ENCODE assay signal across 8 mouse cellular contexts in the genomic region with DNA sequence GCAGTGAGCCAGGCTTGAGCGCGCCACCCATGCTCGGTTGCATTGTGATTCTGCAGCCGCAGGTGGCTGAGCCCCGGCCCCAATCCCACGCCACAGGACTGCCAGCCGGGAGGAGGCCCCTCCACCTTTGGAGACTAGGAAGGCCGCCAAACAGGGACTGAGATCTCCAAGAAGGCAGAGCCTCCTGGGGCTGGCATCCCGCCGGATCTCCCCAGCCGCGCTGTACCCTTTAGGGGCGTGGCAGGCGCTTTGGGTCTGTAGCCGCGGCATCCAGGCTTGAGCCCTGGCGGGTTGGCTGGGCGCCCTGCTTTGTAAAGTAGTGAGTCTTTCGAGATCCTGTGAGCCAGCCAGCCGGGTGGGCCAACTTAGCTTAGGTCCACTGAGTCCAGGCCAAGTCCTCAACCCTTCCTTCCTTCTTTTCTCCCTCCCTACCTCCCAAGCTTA. TPM values are rescaled to one million over a fixed set of nuclear protein-coding genes. Genes with fewer than 3 reads are reported as not detected.
DNase-seq lines count a peak whose midpoint lies in the region; ATAC-seq and TF ChIP-seq lines count a peak whose summit lies in the region.

No protein-coding gene starts in this region.

- H3K9ac ChIP-seq in midbrain, embryonic 15.5 days: peak overlapping the region; percentile 53; the same call in 1 of the 2 replicates

- peaks cover 16% of the 10 kb centered on the region for H3K27me3 ChIP-seq in midbrain, embryonic 15.5 days (replicated peaks)

- no peak for TF ChIP-seq CTCF in layer of hippocampus, adult 2 months (conservative IDR thresholded peaks at IDR 0.05)

- no peaks in the 10 kb centered on the region for H3K9me3 ChIP-seq in midbrain, embryonic 15.5 days

- peak overlapping the region; percentile 91 for H3K27ac ChIP-seq in layer of hippocampus, adult 2 months
- H3K27ac ChIP-seq in midbrain, embryonic 15.5 days: peak overlapping the region; percentile 74

- H3K4me2 ChIP-seq in midbrain, embryonic 15.5 days: peak overlapping the region; percentile 54

- 1% methylated on average over 20 of the region's 20 CpGs for WGBS in midbrain, embryonic 15.5 days

- peak overlapping the region; percentile 52 for H3K4me3 ChIP-seq in layer of hippocampus, adult 2 months
- peak overlapping the region; percentile 33 for H3K4me3 ChIP-seq in midbrain, embryonic 15.5 days

- peak; percentile 38 for ATAC-seq in midbrain, embryonic 15.5 days (replicated peaks)

- DNase-seq in adrenal gland, postnatal 10 days: peak; percentile 31
- DNase-seq in adrenal gland, postnatal 36 days: no peak
- DNase-seq in cerebellum, adult 18-20 months: peak; percentile 27 to 31
- peak; percentile 85 to 86 for DNase-seq in frontal cortex, postnatal 10 days (ENCODE audit: low spot score in 2 of 2)
- DNase-seq in layer of hippocampus, adult 2 months (ENCODE audit: low spot score in 2 of 2): peak; percentile 67 to 82
- DNase-seq in urinary bladder, postnatal 25 days (ENCODE audit: low spot score): no peak
- DNase-seq in spleen, adult 18-20 months: no peak

- H3K4me1 ChIP-seq in midbrain, embryonic 15.5 days: peaks cover 43% of the 10 kb centered on the region

- H3K36me3 ChIP-seq in midbrain, embryonic 15.5 days (replicated peaks): no peaks in the 10 kb centered on the region

RNA-seq across cellular contexts. Expression of a gene that starts 7.7 kb away (rescaled TPM):
- under 1 TPM; 0.45 TPM for total RNA-seq in adrenal gland, postnatal 10 days (2021)
- total RNA-seq in adrenal gland, postnatal 36 days (2021): under 1 TPM; 0.26 to 0.53 TPM
- total RNA-seq in layer of hippocampus, adult 2 months (2021): 10 to 100 TPM; 41.1 to 45.9 TPM
- 20.7 and 23.2 TPM in 2 replicates for polyA plus RNA-seq in midbrain, embryonic 15.5 days (2015; fragmentation: Nextera tagmentation; extraction: Ambion mirVana)

Comparison
In these comparisons a context has a peak if more than half of its experiments do, and no peak if none do; other contexts are left out.
1. DNase-seq: peak in adrenal gland, postnatal 10 days (single experiment), cerebellum, adult 18-20 months (2 of 2), frontal cortex, postnatal 10 days (2 of 2) and layer of hippocampus, adult 2 months (2 of 2); none in adrenal gland, postnatal 36 days (0 of 2), urinary bladder, postnatal 25 days (single experiment) and spleen, adult 18-20 months (0 of 2).
2. RNA of a gene that starts 7.7 kb away (total RNA-seq): 41.1 to 45.9 TPM in layer of hippocampus, adult 2 months; 0.26 to 0.53 TPM in adrenal gland, postnatal 36 days and 0.45 TPM in adrenal gland, postnatal 10 days; every median in the first group is over 10 times any median in the second.